Mouse (Mus musculus) adrenal gland, postnatal 36 days (tissue): Measurements from ENCODE around the gene Triml2. TPM values are rescaled to one million over a fixed set of nuclear protein-coding genes. Genes with fewer than 3 reads are reported as not detected.
A peak's percentile ranks its signal among the peaks of the same experiment; 100 is the strongest.

Experiments
- DNase-seq, 2 experiments: peaks; one replicate each; pipeline ENCODE4 v3.0.0; 2021; ENCODE audit warnings: mixed read lengths in 1 of 2
- long read RNA-seq, 2 experiments: library from polyadenylated mRNA; stranded (forward); transcript quantifications; one replicate each; pipeline ENCODE4 v2.0.0; 2021; ENCODE audit warnings: borderline sequencing depth in 2 of 2
- total RNA-seq, 2 experiments: library from RNA; stranded (reverse); gene quantifications; 2 replicates each; pipeline ENCODE4 v1.2.3; 2021

The Triml2 gene
- total RNA-seq, result not detected
- long read RNA-seq, experiment 1, result 0 reads
- long read RNA-seq, experiment 2, result 0 reads

DNA sequence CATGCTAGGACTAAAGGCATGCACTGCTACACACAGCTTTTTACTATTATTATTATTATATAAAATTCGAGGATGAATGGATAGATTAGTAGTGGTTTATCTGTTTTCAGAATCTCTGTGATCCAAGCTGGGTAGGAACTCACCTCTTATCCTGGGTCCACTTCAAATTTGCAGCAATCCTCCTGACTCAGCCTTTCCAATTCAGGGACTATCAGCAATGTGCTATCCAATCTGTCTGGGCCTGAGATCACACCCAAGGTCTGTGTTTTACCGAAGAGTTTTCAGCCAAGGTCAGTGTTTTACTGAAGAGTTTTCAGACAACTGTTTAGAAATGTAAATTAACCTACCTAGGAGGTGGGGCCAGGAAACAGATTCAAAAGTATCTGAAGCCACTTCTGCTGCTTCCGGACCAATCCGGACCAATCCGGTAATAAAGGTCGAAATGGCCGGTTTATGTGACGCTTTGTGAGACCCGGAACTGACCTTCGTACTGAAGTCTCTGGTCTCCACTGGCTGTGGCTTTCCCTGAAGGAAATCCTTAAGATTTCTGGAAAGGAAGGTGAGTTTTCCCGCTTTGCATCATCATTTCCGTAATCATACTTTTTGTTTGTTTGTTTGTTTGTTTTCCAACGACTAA, at the start of gene Triml2:
Gene Triml2 (plus strand): TSS at position 488 of the 637 bp plus-strand sequence.
- no peak for DNase-seq

DNA sequence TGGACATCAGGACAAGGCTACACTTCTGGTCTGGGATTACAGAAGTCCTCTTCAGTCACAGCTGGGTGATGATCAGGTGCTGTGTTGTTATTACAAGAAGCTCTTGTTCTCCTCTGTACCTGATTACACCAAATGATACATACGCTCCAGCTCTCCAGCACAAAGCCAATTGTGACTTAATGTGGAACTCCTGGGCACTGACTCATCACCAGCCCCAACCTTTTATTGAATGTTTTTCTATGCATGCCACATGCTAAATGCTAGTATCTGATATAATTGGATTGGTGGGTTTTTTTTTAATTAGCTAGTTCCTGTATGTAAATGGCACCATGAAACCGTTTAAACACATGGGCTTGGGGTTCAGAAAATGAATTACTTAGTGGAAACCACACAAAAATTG, 39.0 kb upstream of the Triml2 start, which contains the start of gene Triml1:
Gene Triml1 (minus strand): TSS at position 101 of the 400 bp plus-strand sequence.
- DNase-seq, result no peak

DNA sequence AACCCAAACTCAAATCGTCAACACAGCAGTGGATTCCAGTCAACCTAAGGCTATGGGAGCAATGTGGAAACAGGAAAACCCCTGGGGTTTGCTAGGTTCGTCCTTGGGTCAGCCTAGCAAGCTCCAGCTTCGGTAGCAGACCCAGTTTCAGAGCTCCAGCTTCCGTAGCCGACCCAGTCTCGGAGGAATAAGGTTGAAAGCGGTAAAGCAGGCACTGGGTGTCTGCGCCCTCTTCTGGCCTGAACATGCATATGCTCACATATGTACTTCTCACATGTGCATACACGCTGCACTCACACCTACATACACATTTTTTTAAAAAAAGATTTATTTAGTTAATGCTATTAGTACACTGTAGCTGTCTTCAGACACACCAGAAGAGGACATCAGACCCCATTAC, 31.0 kb upstream of the Triml2 start:
- no peak for DNase-seq

DNA sequence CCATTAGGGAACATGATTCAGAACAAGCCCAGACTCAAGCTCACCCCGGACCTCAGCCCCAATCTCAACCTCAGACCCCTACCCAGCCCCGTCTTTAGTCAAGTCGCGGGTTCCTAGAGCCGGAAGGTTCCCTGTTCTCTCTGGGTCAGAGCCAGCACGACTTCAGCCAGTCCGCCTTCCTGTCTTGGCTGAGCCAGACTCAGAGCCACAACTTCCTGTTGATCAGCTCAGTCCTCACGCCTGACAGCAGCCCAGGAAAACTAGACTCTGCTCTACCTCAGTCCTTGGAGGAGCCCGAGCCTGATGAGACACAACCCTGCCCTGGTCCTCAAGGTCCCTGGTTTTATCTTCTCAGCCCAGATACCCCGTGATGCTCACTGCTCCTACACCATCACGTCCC, 17.1 kb upstream of the Triml2 start:
- no peak for DNase-seq

DNA sequence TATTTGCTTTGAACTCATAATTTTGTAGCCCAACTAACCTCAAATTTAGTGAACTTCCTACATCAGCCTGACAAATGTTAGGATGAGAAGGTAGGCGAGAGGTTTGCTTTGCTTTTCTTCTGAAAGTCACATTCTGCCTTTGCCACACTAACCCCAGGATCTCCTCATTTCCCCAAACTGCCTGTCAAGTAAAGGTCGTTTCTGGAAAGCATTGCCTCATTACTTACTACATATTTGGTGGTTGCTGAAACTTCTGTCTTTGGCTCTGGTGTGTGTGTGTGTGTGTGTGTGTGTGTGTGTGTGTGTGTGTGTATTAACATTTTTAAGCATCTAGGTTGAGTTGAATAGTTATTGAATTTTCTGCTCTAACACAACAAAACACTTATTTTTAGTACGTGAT, 15.9 kb upstream of the Triml2 start:
- no peak for DNase-seq

DNA sequence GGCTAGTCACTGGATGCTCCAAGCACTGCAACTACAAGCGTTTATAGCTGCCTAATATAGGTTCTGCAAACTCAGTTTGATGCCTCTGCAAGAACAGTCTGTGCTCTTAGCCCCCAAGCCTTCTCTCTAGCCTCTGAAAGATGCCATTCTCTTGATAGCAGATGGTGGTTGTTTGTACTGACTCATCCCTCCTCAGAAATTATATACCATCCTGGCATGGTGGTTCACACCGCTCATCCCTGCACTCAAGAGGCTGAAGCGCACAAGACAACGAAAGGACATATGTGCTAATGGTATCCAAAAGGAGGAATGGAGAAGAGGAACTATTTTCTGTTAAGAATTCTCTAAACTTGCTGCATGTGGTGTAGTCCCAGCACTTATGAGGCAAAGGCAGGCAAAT, 12.3 kb upstream of the Triml2 start:
- no peak for DNase-seq

DNA sequence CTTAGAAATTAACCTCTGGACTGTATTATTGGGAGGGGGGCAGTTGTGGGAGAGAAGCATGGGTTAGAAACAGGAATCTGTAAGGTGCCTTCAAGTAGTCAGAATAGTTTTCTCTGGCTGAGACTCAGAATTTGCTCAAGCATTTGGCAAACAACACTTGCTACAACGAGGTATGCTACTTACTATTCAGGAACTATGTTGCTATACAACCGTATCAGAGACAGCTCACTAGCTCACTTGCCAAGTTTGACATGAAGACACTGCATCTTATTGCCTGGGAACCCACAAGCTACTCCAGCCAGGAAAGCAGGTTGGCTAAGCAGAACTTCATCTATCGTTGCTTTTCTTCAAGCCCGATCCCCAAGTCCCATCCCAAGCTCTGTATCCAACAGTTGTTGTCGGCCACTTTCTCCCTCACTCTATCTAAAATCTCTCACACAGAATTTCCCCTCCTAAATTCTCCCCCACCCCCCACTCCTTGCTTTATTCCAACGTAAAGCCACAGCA, 11.0 kb upstream of the Triml2 start:
- DNase-seq, result no peak

DNA sequence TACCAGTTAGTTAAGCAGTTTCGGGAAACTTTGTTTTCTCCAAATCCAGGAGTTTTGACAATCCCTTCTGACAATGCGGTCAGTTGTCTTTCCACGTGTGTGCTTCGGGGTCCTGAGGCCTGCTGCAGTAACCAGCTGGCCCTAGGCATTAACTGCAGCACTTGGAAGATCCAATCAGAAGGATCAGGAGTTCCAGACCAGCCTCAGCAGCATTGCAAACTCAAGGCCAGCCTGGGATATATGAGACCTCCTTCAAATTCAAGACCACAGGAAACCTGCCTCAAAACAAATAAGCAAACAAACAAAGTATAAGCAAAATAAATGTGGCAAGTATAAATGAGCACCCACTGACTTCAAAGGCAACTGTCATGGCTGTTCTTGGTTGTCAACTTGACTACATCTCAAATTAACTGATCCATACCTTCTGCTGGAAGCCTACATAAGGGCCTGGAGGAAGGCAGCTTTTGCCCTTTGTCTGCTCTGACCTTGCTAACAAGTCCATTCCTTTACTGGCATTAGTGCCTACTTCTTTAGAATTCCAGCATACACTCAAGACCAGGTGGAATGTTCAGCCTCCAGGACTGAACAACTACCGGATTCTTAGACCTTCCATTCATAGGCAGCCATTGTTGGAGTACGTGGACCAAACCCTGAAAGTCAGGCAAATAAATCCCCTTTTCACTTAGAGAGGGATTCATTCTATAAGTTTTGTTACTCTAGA, 3.4 kb upstream of the Triml2 start:
- DNase-seq, result no peak

DNA sequence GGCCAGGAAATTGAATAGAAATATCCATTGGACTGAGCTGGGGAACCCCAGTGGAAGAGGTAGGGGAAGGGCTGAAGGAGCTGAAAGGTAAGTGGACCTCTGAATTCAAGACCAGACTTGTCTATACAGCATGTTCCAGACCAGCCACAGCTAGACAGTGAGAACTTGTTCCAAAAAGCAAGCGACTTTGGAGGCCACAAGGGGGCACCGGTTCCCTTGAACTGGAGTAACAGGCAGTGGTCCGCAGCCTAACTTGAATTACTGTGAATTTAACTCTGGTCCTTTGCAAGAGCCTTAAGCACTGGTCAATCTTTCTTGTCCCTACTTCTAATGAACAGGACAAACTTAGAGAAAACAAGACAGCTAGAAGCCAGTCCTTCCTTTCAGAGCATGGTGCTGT, 2.1 kb upstream of the Triml2 start:
- DNase-seq, result peak in 1 of 2 experiments; percentile 30

DNA sequence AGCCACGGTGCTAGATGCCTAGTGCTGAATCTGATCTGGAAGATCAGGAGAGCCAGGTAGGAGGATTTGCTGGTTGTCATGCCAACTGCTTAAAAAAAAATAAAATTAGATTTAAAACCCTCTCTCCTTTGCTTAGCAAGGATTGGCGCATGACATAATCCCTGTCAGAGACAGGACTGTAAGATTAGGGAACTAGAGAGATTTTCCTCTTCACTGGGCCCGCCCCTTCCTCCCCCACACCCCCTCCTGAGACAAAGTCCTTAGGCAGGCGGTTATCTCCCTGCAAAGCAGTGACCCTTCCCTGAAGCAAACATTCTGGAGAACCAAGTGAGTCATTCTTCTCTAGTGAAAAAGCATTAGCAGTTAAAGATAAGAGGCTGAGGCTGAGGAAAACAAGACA, 1.2 kb upstream of the Triml2 start:
- no peak for DNase-seq

DNA sequence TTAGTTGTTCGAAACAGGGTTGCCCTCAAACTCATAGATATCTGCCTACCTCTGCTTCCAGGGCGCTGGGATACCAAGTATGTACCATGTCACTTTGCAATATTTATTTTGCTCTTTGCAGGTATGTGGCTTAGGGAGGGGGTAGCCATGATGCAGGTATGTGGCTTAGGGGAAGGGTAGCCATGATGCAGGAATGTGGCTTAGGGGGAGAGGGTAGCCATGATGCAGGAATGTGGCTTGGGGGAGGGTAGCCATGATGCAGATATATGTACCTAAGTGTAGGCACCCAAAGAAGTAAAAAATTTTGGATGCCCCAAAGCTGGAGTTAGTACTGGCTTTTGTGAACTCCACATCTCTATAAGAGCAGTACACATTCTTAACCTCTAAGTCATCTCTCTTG, 1.9 kb downstream of the Triml2 start:
- DNase-seq, result no peak

DNA sequence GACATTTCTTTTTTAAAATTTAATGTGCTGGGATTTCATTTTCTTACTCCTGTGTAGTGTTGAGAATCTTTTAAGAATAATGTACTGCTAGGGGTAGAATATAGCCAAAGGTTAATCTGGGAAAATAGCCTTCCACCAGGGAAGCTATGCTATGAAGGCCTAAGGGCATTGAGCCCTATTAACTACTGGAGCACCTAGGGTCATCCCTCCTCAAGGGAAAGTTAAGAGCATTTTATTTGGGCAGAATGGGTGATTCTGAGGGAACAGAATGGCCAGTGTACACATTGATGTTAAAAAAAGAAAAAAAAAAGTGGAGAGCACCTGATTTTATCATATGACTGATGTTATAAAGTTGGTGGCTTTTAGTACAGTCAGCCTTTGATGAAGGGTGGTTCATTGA, 35.2 kb downstream of the Triml2 start:
- no peak for DNase-seq

DNA sequence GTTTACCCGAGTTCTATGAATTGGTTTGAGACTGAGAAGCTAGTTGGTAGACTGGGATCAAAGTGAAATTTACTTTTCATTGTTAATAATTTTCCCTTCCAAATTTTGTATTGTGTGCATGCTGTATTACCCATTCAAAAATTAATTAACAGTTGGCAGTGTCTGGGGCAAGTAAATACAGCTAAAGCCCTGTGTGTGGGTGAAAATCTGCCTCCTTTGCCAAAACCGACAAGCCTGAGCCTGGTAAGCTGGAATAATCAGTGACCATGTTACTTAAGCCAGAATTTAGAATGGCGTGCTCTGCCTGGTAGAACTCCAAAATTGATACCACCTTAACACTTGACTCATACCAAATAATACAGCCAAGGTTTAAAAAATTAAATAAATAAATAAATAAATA, 63.0 kb downstream of the Triml2 start:
- no peak for DNase-seq

Other genes with a start within 250 kb of the Triml2 start
- gene Triml1, start 39.1 kb upstream of the Triml2 start, total RNA-seq, result not detected
- gene Zfp42, start 126.4 kb downstream of the Triml2 start, total RNA-seq, result not detected